Mouse (Mus musculus) ovary, postnatal 10 days (tissue): ENCODE data around the gene Ak4.
"Not testable (repeated sequence)": the region's sequence is repeated elsewhere in the genome, so short reads cannot be mapped to it uniquely, and the experiment has no call there.

Source experiments
- DNase-seq: peaks from one replicate; pipeline ENCODE4 v3.0.0; 2022; ENCODE audit warnings: low spot score

Gene Ak4

DNA sequence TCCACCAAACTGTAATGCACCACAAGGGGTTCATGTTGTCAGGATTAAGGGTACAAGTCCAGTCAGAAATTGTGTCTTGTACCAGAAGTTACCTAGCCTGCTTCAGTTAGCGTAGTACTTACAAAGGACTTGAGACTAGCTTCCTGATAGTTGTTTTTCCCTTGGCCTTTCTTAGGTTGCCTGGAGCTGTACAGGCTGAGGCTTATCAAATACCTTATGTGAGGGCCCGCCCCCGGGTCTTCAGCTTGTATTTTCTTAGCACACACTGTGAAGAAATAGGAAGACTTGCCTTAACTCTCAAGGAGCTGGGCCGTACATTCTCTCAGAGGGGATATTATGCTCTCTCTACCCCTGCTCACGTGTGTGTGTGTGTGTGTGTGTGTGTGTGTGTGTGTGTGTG lies 4.5 kb downstream of the Ak4 start:
- DNase-seq, result no peak

DNA sequence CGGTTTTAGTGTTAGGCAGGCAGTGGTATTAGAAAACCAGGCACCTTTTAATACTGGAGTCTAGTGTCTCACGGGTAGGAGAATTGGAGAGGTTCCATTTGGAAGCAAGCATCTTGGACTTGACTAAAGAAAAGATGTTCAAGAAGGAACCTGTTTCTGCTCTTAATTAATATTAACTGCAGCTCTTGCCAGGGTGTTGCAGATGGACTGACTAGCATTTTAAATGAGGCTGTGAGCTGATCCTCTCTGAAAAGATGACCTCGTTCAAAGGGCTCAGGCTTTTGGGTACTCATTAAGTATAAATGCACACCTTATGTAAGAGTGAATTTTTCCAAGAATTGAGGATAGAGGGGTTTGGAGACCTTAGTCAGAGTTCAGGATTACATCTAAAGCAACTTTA lies 5.4 kb downstream of the Ak4 start:
- no peak for DNase-seq

DNA sequence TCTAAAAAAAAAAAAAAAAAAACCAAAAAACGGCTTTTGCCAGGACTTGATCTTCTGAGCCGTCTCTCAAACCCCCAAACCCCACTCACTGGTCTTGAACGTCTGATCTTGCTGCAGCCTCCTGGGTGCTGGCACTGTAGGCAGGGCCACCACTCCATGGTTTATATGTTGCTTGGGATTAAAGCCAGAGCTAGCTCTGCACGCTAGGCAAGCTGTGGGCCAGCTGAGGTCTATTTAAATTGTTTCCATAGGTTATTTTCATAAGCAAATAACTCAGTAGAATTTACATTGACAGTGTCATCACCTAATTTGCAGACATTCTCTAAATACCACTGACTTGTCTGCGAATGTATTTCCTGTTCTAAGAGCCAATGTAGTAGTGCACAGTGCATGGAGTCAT lies 6.0 kb downstream of the Ak4 start:
- DNase-seq, result no peak

DNA sequence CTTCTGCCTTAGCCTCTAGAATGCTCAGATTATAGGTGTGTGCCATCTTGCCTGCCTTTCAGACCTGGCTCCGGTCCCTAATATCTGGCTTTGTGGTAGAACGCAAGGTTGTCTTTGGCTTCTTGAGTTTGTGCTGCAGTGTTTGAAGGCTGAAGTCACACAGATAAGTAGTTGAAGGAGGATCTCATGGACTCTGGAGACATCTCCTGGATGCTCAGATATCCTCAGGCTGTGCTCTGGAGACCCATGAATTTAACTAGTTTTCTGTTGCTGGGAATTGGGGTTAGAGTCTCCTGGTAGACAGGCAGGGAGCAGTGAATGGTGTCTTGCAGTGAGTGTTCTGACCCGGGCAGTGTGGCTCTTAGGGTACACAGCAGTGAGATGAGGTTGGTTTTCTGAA lies 6.6 kb downstream of the Ak4 start:
- DNase-seq, result no peak

DNA sequence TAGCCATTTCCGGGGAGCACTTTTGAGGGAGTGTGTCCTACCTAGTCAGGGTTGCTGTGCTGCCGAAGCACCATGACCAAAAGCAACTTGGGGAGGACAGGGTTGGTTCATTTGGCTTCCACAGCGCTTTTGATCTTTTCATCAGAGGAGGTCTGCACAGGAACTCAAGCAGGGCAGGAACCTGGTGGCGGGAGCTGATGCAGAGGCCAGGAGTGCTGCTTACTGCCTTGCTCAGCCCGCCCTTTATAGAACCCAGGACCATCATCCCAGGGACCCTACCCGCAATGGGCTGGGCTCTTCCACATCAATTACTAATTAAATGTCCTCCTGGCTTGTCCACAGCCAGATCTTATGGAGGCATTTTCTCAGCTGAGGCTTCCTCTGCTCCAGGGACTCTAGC lies 7.5 kb downstream of the Ak4 start:
- no peak for DNase-seq

DNA sequence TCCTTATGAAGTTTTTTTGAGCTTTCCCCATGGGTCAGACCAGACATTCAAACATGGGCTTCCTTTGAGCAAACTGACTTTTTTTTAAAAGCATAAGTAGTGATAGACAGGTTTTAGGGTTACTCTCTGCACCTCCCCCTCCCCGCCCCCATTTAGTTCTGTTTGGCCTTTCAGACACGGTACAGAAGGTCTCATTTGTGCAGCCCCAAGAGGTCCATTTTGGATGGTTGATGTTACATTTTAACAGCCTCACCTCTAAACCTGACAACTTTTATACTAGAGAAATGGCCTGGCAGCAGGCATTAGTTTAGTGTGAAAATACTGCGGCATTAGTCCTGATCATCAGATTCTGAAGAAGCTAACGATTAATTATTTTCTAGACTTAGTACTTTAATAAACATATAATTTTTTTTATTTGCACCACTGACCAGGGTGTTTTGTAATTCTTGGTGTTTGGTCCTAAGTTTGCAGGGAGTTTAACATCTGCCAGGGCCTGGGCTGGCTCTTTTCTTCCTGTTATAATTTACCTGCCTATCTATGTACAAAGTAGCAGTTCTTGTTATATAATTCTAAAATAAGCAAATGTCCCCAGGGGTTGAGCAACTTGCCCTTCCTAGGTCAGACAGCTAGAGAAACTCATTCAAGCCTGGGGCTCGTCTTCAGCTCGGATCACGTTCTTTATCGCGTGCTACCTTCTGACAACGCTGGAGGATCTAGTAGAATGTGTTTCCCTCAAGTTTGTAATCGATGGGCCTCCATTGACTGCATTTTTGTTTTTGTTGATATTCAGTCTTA lies 9.0 kb downstream of the Ak4 start:
- no peak for DNase-seq

DNA sequence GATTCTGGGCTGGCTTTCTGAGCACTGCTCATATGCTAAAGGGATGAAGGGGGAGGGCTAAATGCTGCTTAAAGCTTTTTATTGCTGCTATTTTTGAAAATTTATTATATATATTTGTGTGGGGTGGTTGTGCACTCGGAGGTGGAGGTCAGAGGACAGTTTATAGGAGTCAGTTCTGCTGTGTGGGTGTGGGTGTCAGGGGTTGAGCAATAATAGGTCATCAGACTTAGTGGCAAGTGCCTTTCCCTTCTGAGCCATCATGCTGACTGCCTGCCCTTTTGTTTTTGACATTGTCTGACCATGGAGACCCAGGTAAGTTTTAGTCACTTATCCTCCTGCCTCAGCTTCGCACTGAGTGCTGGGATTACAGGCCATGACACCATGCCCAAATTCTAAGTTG lies 10.0 kb downstream of the Ak4 start:
- DNase-seq, result no peak

DNA sequence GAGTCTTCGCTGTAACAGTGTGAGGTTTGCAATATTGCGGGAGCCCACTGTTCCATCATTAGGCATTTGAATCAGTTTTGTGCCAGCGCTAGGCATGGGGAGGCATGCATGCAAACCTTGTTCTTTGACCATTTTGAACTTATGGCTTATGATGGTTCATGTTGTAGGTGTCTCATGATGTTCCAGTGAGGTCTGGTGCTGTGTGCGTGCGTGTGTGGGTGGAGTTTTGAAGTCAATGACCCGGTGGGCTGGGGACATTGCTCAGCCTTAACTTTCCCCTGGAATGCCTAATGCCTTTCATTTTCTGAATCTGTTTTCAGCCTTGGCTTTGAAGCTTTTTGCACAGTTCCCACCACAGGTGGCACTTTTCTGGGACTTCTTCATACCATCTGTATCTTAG lies 10.9 kb downstream of the Ak4 start:
- DNase-seq, result no peak

DNA sequence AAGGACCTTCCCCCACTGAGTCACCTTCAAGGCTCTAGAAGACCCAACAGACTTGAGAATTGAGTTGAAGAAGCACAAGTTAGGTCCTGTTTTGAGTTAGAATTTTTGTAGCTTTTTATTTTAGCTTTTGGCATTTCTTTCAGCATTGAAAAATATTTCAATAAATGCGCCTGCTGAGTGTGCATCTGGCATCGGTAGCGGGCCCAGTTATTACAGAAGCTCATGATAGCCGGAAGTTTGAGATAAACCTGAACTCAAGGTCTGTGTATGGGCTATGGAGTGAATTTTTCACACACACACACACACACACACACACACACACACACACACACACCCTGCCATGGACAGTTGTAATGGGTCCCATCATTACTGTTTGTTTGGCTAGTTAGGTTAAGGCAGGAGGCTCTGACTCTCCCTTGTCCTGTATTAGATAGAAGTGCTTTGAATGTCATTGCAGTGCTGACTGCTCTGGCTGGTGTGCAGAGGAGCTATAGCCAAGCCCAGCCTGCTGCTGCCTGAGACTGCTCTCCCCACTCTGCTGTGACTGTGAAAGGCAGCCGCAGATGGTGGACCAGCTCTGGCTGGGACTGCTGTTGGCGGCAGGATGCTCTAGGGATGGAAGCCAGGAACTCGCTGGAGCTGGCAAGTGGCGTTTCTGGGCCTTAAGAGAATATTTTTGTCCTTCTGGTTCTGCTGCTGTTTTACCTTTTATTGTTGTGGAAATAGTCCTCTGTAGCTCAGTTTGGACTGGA lies 17.9 kb downstream of the Ak4 start:
- DNase-seq, result no peak

DNA sequence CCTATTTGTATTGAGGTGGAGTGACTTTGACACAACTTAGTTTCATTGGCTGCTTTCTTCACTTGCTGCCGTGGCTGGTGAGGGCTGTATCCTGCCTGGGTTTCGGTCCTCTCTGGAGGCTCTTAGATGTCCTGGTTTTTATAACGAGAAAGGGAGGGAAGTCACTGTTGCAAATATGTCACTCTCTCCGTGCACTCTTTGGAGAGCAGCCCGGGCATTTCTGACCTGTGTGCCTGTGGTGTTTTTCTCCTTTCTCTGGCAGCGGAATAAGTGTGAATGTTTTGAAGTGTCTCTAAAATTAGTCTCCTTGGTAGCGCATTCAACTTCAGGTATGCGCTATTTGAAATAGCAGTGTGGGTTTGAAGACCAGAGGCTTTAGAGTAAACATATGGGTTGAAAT lies 19.2 kb downstream of the Ak4 start:
- DNase-seq, result no peak

DNA sequence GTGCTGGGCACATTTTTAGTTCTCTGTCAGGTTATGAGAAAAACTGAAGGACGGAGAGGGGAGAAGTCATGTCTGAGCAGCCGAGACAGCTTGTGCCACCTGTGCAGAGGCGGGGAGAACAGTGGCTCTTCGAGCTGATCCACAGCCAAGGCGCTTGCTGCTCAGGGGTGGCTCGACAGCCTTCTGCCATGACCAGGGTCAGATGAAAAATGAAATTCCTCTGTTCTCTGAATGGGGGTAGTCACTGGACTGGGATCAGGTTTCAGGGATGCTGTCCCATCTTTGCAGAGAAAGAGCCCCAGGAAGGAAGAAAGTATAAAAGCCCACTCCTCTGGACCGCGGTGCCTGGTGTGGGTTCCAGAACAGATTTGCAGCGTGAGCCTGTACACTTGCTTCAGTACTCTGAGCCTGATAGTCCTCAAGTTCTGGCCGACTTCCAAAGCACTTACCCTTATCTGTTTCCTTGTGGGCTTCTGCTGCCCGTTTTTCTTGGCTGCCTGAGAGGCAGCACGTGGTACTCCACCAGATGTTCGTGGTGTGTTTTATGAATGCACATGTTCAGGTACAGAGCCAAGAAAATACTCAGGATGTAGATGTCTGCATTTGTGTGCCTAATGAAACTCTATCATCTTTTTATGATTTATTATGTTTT lies 20.8 kb downstream of the Ak4 start:
- no peak for DNase-seq

DNA sequence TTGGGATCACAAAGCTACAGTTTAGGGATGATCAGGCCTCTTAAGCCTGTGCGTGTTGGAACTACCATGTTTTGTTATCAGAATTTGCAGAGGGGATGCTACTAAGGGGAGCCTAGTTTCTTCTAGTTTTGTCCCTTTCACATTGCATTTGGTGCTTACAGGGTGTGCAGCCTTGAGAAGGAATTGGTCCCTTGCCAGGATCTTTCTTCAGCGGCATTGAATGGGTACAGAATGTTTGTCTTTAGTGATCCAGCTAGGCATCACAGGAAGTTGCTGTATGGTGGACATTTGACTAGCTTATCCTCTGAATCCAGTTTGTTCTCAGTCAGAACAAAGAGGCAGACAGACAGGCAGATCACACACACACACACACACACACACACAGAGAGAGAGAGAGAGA lies 23.7 kb downstream of the Ak4 start:
- DNase-seq, result no peak

DNA sequence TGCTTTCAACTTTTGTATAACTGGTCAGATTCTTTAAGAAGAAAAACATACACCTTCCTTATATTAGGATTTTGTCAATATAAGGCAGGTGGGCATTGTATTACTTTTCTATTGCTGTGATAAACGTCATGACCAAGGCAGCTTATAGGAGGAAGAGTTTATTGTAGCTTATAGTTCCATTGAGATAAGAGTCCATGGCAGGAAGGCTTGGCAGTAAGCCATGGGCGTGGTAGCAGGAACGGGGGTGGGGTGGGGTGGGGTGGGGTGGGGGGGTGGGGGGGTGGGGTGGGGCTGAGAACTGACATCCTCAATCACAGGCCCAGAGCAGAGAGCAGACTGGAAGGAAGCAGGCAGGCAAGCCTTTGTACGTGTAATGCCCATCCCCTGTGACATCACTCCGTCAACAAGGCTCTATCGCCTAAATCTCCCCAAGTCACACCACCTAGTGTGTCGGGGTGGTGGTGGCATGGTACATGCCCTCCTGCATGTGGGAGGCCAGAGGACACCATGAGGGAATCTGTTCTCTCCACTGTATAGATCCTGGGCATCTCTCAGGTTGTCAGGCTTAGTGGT lies 24.4 kb downstream of the Ak4 start:
- no peak for DNase-seq

DNA sequence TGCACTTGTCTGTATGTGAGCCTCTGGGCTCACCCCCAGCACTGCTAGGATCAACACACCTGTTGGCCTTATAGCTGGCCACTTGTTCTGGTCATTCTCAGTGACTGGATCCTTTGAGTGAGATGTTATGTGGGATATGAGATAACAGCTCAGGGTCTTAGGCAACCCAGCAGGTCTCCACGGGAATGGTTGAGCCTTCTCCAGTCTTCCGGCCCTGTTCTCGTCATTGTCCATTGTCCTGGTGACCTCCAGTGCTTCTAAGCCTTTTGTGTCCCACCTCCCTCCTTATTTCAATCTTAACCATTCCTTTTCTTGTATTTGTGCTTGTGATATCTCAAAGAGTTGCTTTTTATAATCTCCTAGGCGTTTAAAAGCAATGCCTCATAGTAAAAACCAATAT lies 26.6 kb downstream of the Ak4 start:
- no peak for DNase-seq

DNA sequence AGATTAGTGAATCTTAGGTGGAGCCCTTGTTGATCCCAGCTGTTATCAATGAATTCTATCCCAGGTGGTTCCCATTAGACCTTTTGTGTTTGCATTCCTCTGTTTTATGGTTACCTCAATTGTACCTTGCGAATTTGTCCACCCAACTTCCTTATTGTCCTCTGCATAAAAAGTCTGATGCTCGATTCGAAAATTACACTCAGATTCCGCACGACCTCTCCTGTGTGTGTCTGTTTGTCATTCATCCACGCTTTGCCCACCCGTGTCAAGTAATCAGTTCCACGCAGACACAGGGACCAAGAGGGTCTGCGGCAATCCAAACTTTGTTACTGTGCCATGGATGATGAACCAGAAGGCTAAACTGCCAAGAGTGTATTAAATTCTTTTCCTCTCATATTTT lies 27.5 kb downstream of the Ak4 start:
- DNase-seq, result not testable (repeated sequence)

DNA sequence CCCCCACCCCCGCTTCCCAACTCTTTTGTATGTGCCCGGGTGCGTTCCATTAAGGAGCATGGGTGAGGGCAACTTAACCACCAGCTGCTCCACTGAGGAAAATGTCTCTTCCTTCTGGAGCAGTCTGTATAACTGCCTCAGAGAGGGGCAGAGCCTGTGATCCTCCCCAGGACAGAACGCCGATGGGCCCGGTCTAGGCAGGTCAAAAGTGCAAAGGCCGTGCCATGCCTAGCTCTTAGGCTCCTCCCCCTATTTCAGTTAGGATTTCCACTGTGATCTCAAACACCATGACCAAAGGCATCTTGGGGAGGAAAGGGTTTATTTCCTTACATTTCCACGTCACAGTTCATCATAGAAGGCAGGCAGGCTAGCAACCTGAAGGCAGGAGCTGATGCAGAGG lies 29.6 kb downstream of the Ak4 start:
- no peak for DNase-seq

DNA sequence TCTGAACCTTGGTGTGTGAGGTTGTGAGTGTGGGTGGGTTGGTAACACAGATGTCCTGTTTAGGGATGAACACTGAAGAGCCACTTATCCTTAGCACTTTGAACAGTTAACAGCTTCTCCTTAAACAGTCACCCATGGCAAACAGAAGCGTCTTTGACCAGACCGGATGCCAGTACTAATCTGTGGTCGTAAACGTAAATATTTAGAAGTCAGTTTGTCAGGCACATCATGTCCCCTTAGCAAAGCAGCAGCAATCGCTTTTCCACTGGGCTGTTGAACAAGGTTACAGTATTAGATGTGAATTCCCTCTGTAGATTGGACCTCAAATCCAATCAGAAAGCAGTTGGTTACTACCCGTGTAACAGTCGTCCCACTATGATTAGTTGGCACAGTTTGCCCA lies 30.3 kb downstream of the Ak4 start:
- no peak for DNase-seq

DNA sequence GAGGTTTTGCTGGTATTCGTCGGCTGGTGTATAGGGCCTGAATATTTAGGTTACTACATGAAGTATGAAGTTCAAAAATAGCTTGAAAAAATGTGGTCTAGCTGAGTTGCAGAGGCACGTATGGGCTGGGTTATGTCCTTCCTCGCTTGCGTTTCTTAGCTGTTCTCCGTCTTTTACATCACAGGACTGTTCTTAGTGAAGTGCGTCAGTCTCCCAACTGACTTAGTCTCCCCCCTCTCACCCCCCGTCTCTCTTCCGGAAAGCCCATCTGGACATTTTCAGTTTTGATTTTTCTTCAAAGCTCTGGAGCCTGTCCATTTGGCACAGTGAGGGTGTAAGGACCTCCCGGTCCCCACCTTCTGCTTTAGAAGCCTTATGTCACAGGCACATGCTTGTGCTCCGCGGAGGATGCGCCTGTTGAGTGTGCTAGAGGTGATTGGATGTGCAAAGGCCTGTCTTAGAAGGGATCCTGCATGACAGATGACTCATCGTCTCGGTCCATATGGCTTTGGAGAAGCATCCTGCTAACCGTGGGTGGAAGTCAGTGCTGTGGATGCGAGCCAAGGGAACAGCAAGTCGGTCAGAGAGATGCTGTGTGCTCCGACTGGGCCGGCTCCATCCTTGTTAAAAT lies 31.2 kb downstream of the Ak4 start:
- no peak for DNase-seq

DNA sequence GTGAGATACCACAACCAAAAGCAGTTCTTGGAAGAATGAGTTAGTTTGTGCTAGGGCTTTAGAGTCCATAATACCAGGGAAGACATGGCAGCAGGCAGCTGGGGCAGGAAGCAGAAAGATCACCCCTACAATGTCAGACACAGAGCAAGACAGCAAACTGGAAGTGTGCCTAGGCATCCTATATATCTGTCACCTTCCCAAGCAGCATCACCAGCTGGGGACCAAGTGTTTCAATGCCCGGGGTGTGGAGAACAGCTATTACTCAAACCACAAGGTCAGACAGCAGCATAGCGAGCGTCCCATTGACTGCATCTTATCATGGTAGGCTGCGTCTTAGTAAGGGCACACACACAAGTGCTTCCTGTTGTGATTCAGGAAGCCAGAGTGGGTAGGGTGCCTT lies 32.0 kb downstream of the Ak4 start:
- DNase-seq, result no peak

DNA sequence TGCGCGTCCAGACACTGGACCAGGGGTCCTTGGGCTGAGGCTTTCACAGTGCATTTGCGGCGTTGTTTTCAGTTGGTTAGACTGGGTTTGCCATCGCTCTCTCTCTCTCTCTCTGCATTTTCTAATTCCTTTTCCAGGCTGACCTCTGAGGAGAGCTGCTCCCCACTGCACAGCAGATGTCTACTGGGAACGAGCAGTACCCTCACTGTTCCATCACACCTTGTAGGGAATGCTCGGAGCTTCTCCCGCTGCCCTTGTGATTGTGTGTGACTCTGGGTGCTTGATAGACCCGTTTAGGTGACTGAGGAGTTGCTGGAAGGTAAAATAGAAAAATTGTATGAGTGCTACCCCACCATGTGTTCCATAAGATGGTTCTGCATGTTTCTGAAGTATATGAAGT lies 33.8 kb downstream of the Ak4 start:
- DNase-seq, result no peak

DNA sequence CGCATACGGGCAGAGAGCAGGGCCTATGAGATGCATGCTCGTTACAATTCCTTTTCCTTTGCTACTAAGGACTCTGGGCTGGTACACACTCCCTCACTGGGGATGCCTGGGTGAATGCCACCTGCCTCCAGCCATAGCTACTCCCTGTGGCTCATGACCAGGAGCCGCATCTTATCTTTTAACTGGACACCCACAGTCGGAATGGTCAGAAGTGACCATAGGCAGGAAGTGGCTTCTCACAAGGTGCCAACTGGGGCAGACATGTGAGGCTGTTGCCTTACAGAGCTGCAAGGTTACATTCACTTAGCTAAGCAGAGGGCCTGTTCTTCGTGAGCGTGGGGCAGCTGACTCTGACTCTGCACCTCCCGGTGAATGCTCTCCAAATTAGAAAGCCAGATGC lies 38.1 kb downstream of the Ak4 start:
- no peak for DNase-seq

DNA sequence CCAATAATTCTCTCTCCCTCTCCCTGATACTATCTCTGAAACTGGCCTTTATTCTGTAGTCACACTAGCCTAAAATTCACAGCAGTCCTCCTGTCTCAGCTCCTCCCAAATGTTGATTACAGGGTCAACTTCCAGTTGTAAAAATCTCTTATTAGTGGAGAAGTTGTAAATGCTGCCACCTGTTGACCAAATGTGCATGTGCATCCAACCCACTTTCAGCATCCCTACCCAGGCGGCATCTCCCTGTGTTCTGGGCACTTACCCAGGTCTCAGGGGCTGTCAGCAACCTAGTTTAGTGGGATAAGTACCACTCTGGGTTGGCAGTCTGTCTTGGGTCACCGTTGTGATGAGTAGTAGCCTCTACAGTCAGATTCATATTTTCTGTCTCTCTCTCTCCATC lies 39.3 kb downstream of the Ak4 start:
- no peak for DNase-seq

DNA sequence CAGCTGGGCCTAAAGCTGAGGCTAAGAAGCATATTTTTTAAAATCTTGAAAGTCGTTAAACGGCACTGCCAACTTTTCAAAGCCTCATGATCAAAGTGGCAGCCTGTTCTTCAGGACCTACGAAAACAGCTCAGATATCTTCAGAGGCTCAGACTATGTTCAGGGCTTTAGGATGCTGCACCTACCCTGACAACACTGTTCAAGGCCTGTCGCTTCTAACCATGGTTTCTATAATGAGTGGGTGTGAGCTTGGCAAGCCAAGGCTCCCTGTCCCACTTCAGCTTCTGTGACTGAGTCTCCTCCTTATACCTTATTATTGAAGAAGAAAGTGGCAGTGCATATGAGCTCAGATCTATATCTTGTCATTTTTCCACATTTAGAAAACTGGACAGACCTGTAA lies 40.3 kb downstream of the Ak4 start:
- no peak for DNase-seq
